Mouse (Mus musculus): ENCODE measurements around the gene Zrsr1.

Zrsr1 gene

GRCm38 (mm10) chr11:23008824-23009200 lies 37.0 kb downstream of the Zrsr1 start:
- no peak for DNase-seq (ENCODE audit: extremely low spot score)

GRCm38 (mm10) chr11:23013096-23013495 lies 41.3 kb downstream of the Zrsr1 start:
- DNase-seq (ENCODE audit: extremely low spot score): no peak

GRCm38 (mm10) chr11:23013580-23014294 lies 41.9 kb downstream of the Zrsr1 start:
- DNase-seq (ENCODE audit: extremely low spot score): no peak

GRCm38 (mm10) chr11:23014996-23015395 lies 43.2 kb downstream of the Zrsr1 start:
- DNase-seq (ENCODE audit: extremely low spot score): no peak

- no peak for DNase-seq (ENCODE audit: extremely low spot score)
Observed at GRCm38 (mm10) chr11:23017943-23018342, 46.1 kb downstream of the Zrsr1 start.

- DNase-seq (ENCODE audit: extremely low spot score): no peak
Observed at GRCm38 (mm10) chr11:23020116-23020770, 48.4 kb downstream of the Zrsr1 start.

GRCm38 (mm10) chr11:23020841-23021240 lies 49.0 kb downstream of the Zrsr1 start:
- DNase-seq (ENCODE audit: extremely low spot score): no peak

GRCm38 (mm10) chr11:23023155-23023554 lies 51.4 kb downstream of the Zrsr1 start:
- DNase-seq (ENCODE audit: extremely low spot score): no peak

- no peak for DNase-seq (ENCODE audit: extremely low spot score)
Observed at GRCm38 (mm10) chr11:23024169-23024568, 52.4 kb downstream of the Zrsr1 start.
